Mouse (Mus musculus): ENCODE results near the gene Oat.

Oat gene

DNA sequence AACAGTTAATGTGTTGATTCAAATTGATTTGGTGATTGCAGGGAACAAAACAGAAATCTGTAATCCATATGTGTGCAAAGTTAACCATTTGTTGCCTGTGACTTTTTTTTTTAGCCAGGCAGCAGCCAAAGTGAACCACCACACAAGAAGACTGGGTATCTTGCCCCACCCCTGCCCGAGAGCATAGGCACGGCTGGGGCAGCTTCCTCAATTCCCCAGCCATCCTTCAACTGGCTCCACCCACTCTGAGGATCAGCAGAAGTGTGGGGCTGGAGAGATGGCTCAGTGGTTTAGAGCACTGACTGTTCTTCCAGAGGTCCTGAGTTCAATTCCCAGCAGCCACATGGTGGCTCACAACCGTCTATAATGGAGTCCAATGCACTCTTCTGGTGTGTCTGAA, 34.6 kb downstream of the Oat start:
- DNase-seq (ENCODE audit: low spot score) = no peak

DNA sequence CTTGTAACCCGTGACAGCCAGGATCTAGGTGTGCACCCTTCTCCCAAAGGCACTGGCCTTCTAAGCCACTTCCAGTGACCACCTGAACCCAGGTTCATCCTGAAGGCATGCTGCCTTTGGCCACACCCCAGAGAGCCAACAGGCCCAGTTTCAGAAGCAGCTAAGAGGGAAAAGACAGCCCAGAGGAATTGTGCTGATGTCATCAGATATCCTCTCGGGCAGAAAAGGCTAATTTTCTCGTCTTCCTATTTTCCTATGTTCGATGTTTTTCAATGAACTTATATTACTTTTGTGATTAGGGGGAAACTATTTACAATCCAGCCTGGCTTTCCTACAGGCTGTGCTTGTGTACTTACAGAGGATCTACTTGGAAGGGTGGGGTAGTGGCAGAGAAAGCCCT, 35.6 kb downstream of the Oat start:
- no peak for DNase-seq (ENCODE audit: low spot score)

DNA sequence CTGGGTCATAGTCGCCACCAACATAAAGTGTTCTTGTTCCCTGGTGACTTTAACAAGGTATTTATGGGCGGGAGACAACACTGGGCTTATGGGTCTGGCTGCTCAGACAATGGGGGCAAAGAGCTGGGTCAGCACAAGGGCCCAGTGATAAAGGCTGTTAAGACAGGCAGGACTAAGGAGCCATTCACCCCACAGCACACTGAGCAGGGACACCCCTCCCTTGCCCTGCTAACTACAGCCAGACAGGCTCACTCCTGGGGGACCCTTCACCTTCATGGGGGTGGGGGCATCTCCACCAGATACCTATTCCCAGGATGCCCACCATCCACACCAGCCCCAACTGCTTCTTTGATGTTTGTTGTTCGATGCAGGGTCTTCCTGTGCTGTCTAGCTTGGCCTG, 47.0 kb downstream of the Oat start:
- no peak for DNase-seq (ENCODE audit: low spot score)

DNA sequence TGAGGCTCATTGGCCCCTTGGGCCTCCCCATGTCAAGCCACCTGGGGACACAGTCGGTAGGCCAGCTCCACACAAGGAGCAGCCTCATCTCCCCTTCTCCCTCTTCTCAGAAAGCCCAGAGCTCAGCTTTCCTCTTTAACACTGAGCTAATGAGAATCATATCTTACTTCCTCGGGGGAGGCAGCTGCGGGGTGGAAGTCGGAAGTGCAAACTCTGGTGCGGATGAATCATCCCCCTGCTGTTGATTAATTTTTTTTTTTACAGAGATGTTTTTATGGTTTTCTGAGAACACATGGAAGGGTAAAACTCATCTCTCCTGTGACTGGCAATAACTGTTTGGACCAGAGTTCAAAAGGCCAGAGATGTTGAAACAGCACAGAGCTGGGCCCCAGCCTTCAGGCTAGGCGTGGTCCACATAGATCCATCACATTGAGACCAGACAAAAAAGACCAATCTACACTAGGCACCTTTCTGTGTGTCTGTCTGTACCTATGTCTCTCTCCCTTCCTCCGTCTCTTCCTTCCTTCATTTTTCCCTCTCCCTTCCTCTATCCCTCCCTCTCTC, 62.7 kb downstream of the Oat start:
- DNase-seq (ENCODE audit: low spot score) = no peak

DNA sequence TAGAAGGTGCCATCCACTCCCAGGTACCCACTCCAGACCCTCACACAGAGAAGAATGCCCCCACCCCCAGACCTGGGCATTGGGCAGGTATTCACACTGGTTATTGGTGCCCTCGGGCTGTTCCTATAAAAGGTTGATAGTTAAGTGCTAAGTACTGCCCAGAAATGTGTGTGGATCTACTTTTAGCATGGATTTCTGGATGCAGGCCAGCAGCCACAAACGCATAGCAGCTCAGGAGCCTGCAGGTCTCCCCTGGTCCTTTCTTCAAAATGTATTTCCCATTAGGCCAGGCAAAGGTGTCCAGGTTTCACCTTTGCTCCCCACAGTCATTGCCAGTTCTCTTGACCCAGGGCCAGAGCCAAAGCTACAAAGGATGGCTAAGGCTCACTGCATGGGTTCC, 67.1 kb downstream of the Oat start:
- DNase-seq (ENCODE audit: low spot score) = no peak

All from spleen, adult 12 weeks (tissue).